Mouse (Mus musculus) cerebellum, postnatal 14 days (tissue): Measurements from ENCODE around the gene Mroh3.
A peak's percentile ranks its signal among the peaks of the same experiment; 100 is the strongest.

Source experiments
- DNase-seq, 2 experiments: peaks; one replicate each; pipeline ENCODE4 v3.0.0; 2021; ENCODE audit warnings: mixed read lengths in 2 of 2

The Mroh3 gene

GRCm38 (mm10) chr1:136228328-136229039 is 15.9 kb upstream of the Mroh3 start:
- no peak for DNase-seq

- peak; percentile 58 to 68 for DNase-seq
These were observed 15.2 kb upstream of the Mroh3 start for GRCm38 (mm10) chr1:136227870-136228269.

- no peak for DNase-seq
These were observed 14.0 kb upstream of the Mroh3 start for GRCm38 (mm10) chr1:136226626-136227025.

DNA sequence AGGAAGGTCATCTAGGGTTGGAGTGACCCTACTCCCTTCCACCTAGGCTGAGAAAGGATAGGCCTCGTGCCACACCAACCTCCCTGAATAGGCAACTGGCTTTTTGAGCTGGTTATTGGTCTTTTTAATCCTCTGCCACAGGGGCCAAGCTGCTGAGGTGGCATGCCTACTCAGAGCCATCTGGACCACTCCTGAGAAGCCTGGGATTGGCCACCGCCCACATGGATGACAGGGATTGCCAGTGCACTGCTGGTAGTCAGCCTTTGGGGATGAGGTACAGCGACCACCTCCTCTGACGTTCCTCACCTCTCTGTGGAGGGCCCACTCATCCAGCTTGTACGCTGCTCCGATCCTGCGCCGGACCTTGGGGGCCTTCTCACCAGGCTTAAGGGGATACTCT is 13.2 kb upstream of the Mroh3 start:
- DNase-seq, result peak in 1 of 2 experiments; percentile 39

DNA sequence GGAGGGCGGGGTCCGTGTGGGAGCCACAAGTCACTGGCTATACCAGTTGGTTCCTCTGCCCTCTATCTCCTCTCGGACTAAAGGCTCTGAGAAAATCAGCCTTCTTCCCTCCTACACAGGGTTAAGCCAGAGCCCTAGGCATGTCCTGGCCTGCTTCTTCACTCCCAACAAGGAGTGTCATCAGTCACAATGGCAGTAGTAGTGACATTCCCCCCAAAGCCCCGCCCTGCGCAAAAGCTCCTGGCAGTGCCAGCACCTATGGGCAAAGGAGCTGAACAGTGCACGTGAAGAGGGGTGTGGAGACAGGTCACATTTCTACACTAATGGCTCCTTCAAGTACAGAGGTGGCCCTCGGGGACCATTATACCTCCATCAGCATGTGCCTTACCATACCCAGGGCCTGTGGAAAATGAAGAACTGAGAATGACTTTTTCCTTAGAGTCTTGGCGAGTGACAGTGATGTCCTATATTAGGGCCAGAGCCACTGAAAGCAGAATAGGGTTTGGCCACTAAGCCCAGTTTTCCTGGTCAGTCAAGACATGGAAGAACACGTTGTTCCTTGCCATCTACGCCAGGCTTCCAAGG is 11.2 kb upstream of the Mroh3 start:
- DNase-seq, result no peak

GRCm38 (mm10) chr1:136222386-136222785 is 9.8 kb upstream of the Mroh3 start:
- DNase-seq, result no peak

GRCm38 (mm10) chr1:136220037-136220871 is 7.6 kb upstream of the Mroh3 start:
- peak in 1 of 2 experiments; percentile 30 for DNase-seq

DNA sequence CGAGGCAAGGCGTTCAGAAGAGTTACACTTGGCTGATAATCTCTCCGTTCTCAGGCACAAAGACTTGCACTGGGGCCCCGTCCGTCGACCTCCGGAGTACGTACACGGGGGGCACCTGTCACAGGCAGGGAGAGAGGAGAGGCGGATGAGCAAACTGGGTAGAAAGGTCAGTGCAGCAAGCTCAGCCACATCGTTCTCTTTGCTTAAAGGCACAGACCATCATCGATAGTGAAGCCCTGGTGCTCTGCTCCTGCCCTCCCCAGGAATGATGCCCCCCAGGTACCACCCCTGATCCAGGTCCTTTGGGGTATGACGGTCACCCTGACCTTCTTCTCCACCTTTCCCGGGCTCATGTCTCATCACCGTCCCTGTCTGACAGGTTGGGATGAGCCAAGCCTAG is 1.7 kb upstream of the Mroh3 start:
- no peak for DNase-seq

GRCm38 (mm10) chr1:136190033-136190432 is 22.6 kb downstream of the Mroh3 start:
- no peak for DNase-seq

DNA sequence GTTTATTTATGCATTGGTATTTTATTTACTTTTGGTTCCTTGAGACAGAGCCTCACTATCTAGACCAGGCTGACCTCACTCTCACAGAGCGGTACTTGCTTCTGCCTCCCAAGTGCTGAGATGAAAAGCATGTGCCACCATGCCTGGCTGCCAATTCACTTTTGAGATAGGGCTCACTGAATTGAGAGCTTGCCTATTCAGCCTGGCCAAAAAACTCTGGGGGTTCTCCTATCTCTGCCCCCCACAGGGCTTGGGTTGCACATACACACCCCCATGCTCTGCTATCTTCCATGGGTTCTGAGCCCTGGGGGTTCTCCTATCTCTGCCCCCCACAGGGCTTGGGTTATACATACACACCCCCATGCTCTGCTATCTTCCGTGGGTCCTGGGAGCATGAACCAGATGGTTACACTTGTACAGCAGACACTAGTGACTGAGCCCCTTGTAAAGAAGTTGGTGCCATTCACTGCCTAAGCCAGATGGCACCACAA is 33.1 kb downstream of the Mroh3 start:
- DNase-seq, result no peak

- DNase-seq, result no peak
These were observed 33.9 kb downstream of the Mroh3 start for GRCm38 (mm10) chr1:136178741-136179140.

DNA sequence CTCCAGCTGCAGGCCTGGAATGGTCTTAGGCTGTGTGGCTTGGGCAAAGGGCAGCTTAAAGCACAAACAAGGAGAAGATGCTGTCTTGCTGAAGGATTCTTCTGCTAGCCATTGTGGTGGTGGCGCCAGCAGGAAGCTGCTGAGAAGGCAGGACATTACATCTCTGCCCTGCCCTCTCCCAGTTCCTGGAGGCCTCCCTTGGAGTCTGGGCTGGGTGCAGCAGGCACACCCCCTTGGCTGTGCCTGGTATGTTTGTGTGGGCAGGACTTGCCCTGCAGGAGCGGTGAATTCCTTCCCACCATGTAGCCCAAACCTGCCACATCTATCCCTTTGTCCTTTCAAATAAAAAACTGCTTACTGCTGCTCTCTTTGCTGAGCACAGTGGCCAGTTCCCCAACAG is 35.5 kb downstream of the Mroh3 start:
- no peak for DNase-seq

GRCm38 (mm10) chr1:136175183-136175582 is 37.4 kb downstream of the Mroh3 start:
- DNase-seq, result peak; percentile 67 to 78

DNA sequence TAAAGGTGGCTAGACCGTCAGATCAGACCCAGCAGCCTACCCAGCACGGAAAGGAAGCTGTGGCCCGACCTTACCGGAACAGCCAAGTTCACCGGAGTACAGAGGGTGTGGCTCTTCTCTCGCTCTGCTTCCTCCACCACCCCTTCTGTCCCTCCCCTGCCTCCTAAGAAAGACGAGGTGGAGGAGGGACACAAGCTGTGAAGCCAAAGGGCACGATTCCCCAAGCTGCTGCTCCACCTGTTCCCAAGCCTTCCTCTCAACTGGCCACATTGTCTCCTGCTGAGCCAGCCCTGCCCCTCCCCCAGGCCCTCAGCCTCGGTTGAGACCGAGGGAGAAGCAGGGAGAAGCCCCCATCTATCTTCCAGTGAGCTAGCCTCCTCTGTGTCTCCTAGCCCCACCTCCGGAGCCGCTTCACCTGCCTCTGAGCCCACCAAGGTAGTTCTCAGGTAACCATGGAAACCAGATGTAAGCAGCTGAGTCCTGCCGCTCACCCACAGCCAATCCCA is 38.5 kb downstream of the Mroh3 start:
- no peak for DNase-seq

DNA sequence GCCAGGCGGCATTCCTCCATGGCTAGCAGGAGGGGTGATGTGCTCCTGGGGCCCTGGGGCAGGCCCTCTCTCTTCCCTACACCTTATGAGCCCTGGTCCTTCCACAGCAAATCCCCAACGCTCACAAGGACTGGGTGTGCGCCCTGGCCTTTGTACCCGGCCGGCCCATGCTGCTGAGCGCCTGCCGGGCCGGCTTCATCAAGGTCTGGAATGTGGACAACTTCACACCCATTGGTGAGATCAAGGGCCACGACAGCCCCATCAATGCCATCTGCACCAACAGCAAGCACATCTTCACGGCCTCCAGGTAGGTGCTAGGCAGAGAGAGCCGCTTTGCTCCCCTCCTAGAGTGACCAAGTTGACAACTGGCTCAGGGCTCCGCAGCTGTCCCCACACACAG is 39.9 kb downstream of the Mroh3 start:
- no peak for DNase-seq

DNA sequence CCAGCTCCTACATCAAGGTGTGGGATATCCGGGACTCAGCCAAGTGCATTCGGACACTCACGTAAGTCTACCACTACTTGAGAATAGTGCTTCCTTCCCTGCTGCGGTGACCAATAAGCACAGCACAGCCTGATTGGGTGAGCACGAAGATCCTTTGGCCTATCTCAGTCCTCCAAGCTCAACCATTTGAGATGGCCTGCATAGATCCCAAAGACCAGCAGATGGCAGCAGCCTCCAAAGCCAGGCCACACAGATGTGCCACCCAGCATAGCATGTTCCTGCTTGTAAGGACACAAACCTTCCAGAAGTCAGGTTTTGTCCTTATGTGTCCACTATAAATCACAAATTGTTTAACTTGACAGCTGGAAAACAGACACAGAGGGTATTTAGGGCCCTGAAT is 42.5 kb downstream of the Mroh3 start:
- DNase-seq, result peak; percentile 85

DNA sequence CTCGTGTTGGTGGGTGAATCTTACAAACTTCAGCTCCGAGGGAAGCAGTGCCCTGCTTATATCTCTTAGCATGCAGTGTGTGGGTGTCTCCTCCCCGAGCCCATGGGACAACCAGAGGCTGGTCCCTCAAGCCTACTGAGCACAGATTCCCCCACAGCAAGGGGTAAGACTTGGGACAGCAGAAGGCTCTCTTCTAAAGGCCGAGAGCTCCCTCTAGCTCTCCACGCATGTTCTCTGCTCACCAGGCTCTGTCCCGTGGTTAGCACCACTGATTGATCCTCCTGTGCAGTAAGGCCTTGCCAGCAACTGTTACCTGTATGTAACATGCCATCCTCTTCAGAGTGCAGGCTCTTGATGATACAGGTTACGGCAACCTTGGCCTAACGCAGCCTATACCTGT is 45.0 kb downstream of the Mroh3 start:
- peak; percentile 37 to 47 for DNase-seq

DNA sequence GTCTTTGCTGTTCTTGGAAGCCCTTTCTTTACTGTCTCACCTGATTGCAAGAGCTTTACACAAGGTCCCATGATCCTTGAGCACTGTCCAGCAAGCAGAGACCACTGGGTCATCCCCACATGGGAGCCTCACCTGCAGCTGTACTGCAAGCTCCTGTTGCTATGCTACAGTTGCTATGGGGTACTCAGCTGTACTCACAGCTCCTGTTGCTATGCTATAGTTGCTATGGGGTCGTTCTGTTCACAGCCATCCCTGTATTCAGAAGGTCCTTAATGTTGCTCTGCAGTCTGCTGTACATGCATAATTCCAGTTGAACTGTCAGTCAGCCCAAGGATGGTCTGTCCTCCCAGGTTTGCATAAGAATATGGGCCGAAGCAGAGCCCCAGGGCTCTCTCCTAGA is 47.2 kb downstream of the Mroh3 start:
- no peak for DNase-seq

DNA sequence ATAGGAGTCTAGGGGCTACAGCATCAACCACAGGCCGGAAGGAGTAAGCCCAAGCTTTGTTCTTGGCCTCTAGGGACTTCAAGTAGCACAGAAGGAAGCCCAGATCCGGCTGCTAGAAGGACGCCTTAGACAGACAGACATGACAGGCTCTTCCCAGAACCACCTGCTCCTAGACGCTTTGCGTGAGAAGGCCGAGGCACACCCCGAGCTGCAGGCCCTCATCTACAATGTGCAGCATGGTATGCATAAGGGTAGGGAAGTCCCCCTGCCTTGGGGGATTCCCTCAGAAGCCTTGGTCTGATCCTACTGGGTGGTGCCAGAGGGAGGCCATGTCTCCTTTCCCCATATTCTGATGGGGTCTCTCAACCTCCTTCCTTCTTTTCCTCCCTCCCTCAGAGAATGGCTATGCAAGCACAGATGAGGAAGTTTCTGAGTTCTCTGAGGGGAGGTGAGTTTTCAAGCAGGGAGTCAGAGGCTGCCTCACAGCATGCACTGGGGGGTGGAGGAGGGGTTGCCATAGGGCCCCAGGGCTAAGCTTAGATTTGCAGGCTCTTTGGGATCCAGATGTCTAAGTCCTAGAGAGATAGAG is 51.2 kb downstream of the Mroh3 start:
- DNase-seq, result no peak

GRCm38 (mm10) chr1:136160930-136161329 is 51.7 kb downstream of the Mroh3 start:
- no peak for DNase-seq

DNA sequence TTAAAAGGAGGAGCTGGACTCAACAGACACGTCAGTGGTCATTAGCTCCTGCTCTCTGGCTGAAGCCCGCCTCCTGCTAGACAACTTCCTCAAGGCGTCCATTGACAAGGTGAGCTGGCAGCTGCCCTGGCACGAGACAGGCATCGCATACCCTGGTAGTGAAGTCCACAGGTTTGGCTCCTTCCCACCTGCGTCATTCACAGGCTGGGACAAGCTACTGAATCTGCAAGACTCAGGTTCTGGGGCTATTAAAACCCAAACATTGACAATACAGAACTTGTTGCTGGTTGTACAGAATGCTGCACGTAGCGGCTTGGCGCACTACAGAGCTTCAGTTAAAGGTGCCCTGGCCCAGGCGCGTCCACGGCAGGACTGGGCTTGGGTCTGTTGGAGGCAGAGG is 52.3 kb downstream of the Mroh3 start:
- DNase-seq, result no peak

DNA sequence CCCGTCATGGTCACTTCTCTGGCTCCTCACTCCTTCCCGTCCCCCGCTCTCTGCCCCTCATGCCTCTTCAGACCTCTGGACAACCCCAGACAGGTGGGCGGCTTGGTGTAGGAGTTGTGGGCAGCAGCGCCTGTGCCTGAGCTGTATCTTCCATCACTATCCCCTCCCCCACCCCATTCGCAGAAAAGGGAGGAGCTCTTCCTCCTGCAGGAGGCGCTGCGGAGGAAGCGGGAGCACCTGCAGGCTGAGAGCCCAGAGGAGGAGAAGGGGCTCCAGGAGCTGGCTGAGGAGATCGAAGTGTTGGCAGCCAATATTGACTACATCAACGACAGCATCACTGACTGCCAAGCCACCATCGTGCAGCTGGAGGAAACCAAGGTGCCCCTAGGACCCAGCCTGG is 52.8 kb downstream of the Mroh3 start:
- peak in 1 of 2 experiments; percentile 46 for DNase-seq

DNA sequence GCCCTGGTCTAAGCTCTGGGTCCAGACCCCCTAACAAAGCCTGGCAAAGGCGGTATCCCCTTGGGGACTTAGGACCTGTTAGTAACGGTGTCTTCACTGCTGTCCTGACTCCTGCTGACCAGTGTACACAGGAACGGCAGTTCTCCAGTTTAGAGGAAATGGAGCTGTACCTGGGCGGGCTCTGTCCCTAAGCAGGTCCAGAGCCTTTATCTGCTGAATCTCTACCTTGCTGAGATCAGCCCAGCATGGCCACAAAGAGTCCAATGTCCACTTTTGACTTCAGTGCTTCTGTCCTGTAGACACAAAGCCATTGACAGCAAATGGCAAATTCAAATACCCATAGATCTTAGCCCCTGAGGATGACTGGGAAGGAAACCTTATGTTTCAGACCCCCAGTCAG is 55.7 kb downstream of the Mroh3 start:
- no peak for DNase-seq
